Mouse (Mus musculus): ENCODE data around the gene Slc3a2.
"Not testable (repeated sequence)": the region's sequence is repeated elsewhere in the genome, so short reads cannot be mapped to it uniquely, and the experiment has no call there.

Gene Slc3a2

GRCm38 (mm10) chr19:8727495-8728114, 4.4 kb upstream of the Slc3a2 start:
- no peak for DNase-seq (ENCODE audit: low spot score)

GRCm38 (mm10) chr19:8726609-8727390, 3.6 kb upstream of the Slc3a2 start:
- DNase-seq (ENCODE audit: low spot score), result no peak

GRCm38 (mm10) chr19:8725081-8725613, 2.0 kb upstream of the Slc3a2 start:
- DNase-seq (ENCODE audit: low spot score), result no peak

GRCm38 (mm10) chr19:8724392-8724791, 1.2 kb upstream of the Slc3a2 start:
- no peak for DNase-seq (ENCODE audit: low spot score)

- DNase-seq (ENCODE audit: low spot score), result no peak
These were observed 591 bp upstream of the Slc3a2 start for GRCm38 (mm10) chr19:8723574-8724346.

- no peak for DNase-seq (ENCODE audit: low spot score)
These were observed 636 bp downstream of the Slc3a2 start for GRCm38 (mm10) chr19:8722559-8722906.

GRCm38 (mm10) chr19:8722021-8722420, 1.1 kb downstream of the Slc3a2 start:
- DNase-seq (ENCODE audit: low spot score), result no peak

GRCm38 (mm10) chr19:8721378-8721777, 1.8 kb downstream of the Slc3a2 start:
- no peak for DNase-seq (ENCODE audit: low spot score)

- not testable (repeated sequence) for DNase-seq (ENCODE audit: low spot score)
These were observed 4.1 kb downstream of the Slc3a2 start for GRCm38 (mm10) chr19:8719037-8719436.

GRCm38 (mm10) chr19:8718357-8718756, 4.8 kb downstream of the Slc3a2 start:
- DNase-seq (ENCODE audit: low spot score), result no peak

- DNase-seq (ENCODE audit: low spot score), result no peak
These were observed 6.2 kb downstream of the Slc3a2 start for GRCm38 (mm10) chr19:8716767-8717475.

- no peak for DNase-seq (ENCODE audit: low spot score)
These were observed 7.1 kb downstream of the Slc3a2 start for GRCm38 (mm10) chr19:8715868-8716766.

- peak; percentile 64 for DNase-seq (ENCODE audit: low spot score)
These were observed 8.3 kb downstream of the Slc3a2 start for GRCm38 (mm10) chr19:8714653-8715481.

- no peak for DNase-seq (ENCODE audit: low spot score)
These were observed 9.0 kb downstream of the Slc3a2 start for GRCm38 (mm10) chr19:8713997-8714652.

- peak; percentile 91 for DNase-seq (ENCODE audit: low spot score)
These were observed 9.7 kb downstream of the Slc3a2 start for GRCm38 (mm10) chr19:8713306-8713996.

GRCm38 (mm10) chr19:8712870-8713305, 10.3 kb downstream of the Slc3a2 start:
- peak; percentile 92 for DNase-seq (ENCODE audit: low spot score)

- no peak for DNase-seq (ENCODE audit: low spot score)
These were observed 11.0 kb downstream of the Slc3a2 start for GRCm38 (mm10) chr19:8711949-8712869.

GRCm38 (mm10) chr19:8711506-8711905, 11.7 kb downstream of the Slc3a2 start:
- DNase-seq (ENCODE audit: low spot score), result no peak

Data from yolk sac, embryonic 10.5 days (tissue).